Comparison of ENCODE assay signal across 8 mouse cellular contexts in genomic region chr3:118428523-118428922, GRCm38 (mm10).
DNase-seq lines count a peak whose midpoint lies in the region; ATAC-seq lines count a peak whose summit lies in the region.

No protein-coding gene starts in this region.

- ATAC-seq in common myeloid progenitor, adult 5-6 weeks (replicated peaks; ENCODE audit: low read depth, poor library complexity, severe bottlenecking) = peak; percentile 57

- peak; percentile 44 for DNase-seq in gastrocnemius, postnatal 10 days
- DNase-seq in gastrocnemius, postnatal 25 days = no peak
- peak; percentile 24 for DNase-seq in urinary bladder, postnatal 14 days (ENCODE audit: low spot score)
- DNase-seq in urinary bladder, postnatal 10 days (ENCODE audit: low spot score) = no peak
- peak; percentile 37 to 67 for DNase-seq in kidney, postnatal 25 days
- peak; percentile 12 for DNase-seq in lung, postnatal 25 days (ENCODE audit: low spot score)
- DNase-seq in spleen, adult 12 weeks (ENCODE audit: low spot score) = no peak

Comparison
In these comparisons a context has a peak if more than half of its experiments do, and no peak if none do; other contexts are left out.
1. DNase-seq: peak in gastrocnemius, postnatal 10 days (single experiment), urinary bladder, postnatal 14 days (single experiment), kidney, postnatal 25 days (2 of 2) and lung, postnatal 25 days (single experiment); none in gastrocnemius, postnatal 25 days (single experiment), urinary bladder, postnatal 10 days (single experiment) and spleen, adult 12 weeks (single experiment).